Mouse (Mus musculus) forebrain, embryonic 15.5 days (tissue): ENCODE results near the gene Rnf168. TPM values are rescaled to one million over a fixed set of nuclear protein-coding genes. Genes with fewer than 3 reads are reported as not detected.
A peak's percentile ranks its signal among the peaks of the same experiment; 100 is the strongest.

Experiments
- ATAC-seq: fragments of 200-750 bp; cut with Nextera tagmentation; replicated peaks from 2 replicates; pipeline ENCODE4 v1.8.0; 2017; ENCODE audit warnings: mild to moderate bottlenecking, moderate TSS enrichment, moderate library complexity
- H3K27ac ChIP-seq: fragments of 300-500 bp; sonication (generic); replicated peaks from 2 replicates; pipeline ENCODE4 v1.5.1; 2015; ENCODE audit warnings: mild to moderate bottlenecking, inconsistent platforms
- H3K27me3 ChIP-seq: fragments of 300-500 bp; sonication (generic); 2 replicates; pipeline ENCODE4 v1.6.1; 2015; ENCODE audit warnings: inconsistent platforms
- H3K36me3 ChIP-seq: fragments of 300-500 bp; sonication (generic); 2 replicates; pipeline ENCODE4 v1.6.1; 2015; ENCODE audit warnings: mild to moderate bottlenecking, inconsistent platforms
- H3K4me1 ChIP-seq: fragments of 300-500 bp; sonication (generic); 2 replicates; pipeline ENCODE4 v1.6.1; 2015; ENCODE audit warnings: inconsistent platforms
- H3K4me2 ChIP-seq: fragments of 300-500 bp; sonication (generic); replicated peaks from 2 replicates; pipeline ENCODE4 v1.6.1; 2015; ENCODE audit warnings: mild to moderate bottlenecking, inconsistent platforms
- H3K4me3 ChIP-seq: fragments of 300-500 bp; sonication (generic); 2 replicates; pipeline ENCODE4 v1.5.1; 2015; ENCODE audit warnings: mild to moderate bottlenecking, inconsistent platforms
- H3K9ac ChIP-seq: fragments of 300-500 bp; sonication (generic); replicated peaks from 2 replicates; pipeline ENCODE4 v1.6.1; 2015; ENCODE audit warnings: mild to moderate bottlenecking, inconsistent platforms
- H3K9me3 ChIP-seq: fragments of 300-500 bp; sonication (generic); 2 replicates; pipeline ENCODE4 v1.6.1; 2016; ENCODE audit warnings: inconsistent platforms
- WGBS: fragments of 180-500 bp; shearing (Covaris S2); methylation state at CpG from one replicate; pipeline ENCODE4 v1.1.7; 2015; ENCODE audit warnings: mixed read lengths; 5-methylcytosine and 5-hydroxymethylcytosine counted together
- polyA plus RNA-seq: library from polyadenylated mRNA; unstranded; fragments of >200 nt; fragmentation: Nextera tagmentation; extraction: Ambion mirVana; gene quantifications from 2 replicates; pipeline ENCODE4 v1.2.1, GENCODE M21; 2015

Gene Rnf168
- polyA plus RNA-seq, 1 experiment from 2014 or later = 35.9 TPM

DNA sequence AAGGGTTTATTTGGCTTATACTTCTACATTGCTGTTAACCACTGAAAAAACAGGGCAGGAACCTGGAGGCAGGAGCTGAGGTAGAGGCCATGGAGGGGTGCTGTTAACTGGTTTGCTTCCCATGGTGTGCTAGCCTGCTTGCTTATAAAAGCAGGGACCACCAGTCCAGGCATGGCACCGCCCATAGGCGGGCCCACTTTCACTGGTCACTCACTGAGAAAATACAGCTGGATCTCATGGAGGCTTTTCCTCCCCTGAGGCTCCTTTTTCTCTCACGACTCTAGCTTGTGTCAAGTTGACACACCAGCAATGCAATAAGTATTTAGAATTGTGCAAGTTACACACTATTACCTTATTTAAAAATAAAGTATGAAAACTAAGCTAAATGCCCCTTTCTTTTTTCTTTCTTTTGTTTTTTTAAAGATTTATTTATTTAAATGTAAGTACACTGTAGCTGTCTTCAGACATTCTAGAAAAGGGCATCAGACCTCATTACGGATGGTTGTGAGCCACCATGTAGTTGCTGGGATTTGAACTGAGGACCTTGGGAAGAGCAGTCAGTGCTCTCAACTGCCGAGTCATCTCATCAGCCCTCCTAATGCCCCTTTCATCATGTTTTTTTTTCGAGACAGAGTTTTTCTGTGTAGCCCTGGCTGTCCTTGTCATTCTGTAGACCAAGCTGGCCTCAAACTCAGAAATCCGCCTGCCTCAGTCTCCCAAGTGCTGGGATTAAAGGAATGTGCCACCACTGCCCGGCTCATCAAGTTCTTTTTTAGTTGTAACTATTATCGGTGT is 53.8 kb downstream of the Rnf168 start:
- Histone ChIP-seq H3K27ac (peak overlapping the region; percentile 95), H3K36me3 (no peaks in the 10 kb centered on the region), H3K27me3 (no peaks in the 10 kb centered on the region), H3K9ac (0 out of 2 replicates have a peak overlapping the region, but pooled peaks have one; percentile 99), H3K9me3 (no peaks in the 10 kb centered on the region), H3K4me1 (peaks cover 24% of the 10 kb centered on the region), H3K4me2 (peak overlapping the region; percentile 49), H3K4me3 (peak overlapping the region; percentile 98)
- 55% methylated on average over 9 of the region's 9 CpGs for WGBS
- no peak for ATAC-seq

DNA sequence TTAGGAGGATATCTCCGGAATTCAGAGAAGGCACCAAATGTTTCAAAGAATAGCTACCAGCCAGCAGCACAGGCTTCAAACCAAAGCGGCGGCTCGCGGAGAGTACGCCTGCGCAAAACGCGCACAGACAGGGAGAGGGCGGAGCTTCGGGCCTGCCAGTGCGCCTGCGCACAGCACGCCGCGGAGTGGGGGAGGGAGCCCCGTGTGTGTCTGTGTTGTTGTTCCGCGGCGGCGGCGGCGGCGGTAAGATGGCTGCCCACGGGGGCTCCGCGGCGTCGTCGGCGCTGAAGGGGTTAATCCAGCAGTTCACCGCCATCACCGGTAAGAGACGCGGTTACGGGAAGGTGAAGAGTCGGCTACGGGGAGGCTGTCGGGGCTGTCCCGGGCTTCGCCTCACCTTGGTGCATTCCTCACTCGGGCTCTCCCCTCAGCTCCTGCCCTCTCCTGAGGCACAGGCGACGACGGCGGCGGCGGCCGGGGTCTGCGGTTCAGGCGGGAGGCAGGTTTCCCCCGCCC is 54.8 kb downstream of the Rnf168 start, which contains the start of gene Ubxn7:
Gene Ubxn7, plus strand, starts transcription at position 218 of the 516 bp plus-strand sequence.
- peak within 1 kb of the TSS; percentile 99 for H3K9ac ChIP-seq
- peaks cover 25% of the 10 kb centered on the region for H3K4me1 ChIP-seq
- peak within 1 kb of the TSS; percentile 49 for H3K4me2 ChIP-seq
- peak within 1 kb of the TSS; percentile 98 for H3K4me3 ChIP-seq
- H3K27ac ChIP-seq = peak within 1 kb of the TSS; percentile 95
- WGBS = under 1% methylated on average over 51 of the region's 52 CpGs
- H3K27me3 ChIP-seq = no peaks in the 10 kb centered on the region
- ATAC-seq = peak; percentile 98
- no peaks in the 10 kb centered on the region for H3K9me3 ChIP-seq
- H3K36me3 ChIP-seq = no peaks in the 10 kb centered on the region

DNA sequence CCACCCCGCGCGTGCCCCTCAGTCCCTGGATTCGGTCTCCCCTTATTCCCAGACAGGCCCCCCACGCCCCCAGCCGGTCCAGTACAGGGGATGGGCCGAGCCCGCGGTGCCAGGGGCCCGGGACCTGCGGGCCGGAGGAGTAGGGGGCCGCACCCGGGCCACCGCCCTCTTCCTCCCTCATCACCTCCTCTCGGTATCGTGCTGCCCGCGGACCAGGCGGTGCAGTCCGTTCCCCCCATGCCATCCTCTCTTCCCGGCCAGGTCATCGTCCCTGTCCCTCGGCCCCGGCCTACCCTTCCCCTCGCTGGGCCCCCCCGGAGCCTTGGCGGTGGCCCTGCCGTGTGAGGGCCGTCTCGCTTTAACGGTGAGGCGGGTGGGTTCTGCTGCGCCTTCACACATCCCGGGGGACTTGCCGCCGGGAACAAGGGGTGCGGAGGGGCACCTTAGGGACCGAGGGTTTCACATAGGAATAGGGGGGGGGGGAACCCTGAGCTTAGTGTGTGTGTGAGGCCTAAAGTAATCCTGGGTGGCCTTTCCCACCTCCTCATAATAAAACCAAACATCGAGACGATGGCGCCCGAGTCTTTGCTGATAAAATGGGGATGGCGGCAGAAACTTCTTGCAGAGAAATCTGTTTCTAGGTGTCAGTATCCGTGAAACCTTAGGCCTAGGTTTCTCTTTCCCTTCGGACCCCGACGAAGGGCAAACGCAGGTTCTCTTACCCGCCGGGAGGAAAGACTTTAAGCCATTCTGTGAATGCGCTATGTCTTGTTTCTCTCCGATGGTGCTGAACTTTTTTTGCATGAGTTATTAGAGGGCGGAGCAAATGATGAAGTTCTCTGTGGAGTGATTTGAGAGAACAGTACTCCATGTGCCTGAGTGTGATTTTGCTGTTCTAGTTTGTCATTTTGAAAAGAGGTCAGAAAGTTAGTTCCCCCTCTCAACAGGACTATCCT is 55.6 kb downstream of the Rnf168 start:
- H3K4me2 ChIP-seq = peak overlapping the region; percentile 49
- peak overlapping the region; percentile 98 for H3K4me3 ChIP-seq
- WGBS = under 1% methylated on average over 54 of the region's 54 CpGs

DNA sequence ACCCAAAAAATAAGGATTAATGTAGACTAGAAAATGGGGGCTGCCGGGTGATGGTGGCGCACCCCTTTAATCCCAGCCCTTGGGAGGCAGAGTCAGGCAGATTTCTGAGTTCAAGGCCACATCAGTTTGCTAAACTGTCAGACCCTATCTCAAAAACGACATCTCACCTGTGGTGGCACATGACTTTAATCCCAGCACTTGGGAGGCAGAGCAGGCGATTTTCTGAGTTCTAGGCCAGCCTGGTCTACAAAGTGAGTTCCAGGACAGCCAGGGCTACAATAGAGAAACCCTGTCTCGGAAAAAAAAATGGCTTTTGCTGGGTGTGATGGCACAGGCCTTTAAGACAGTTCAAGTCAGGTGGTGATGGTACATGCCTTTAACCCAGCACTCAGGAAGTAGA is 57.9 kb downstream of the Rnf168 start:
- no peaks in the 10 kb centered on the region for H3K36me3 ChIP-seq
- peaks cover 25% of the 10 kb centered on the region for H3K4me1 ChIP-seq
- no peak for ATAC-seq
- no peak overlapping the region for H3K4me3 ChIP-seq
- 89% methylated on average over 5 of the region's 5 CpGs for WGBS
- H3K4me2 ChIP-seq = no peak overlapping the region
- no peak overlapping the region for H3K9ac ChIP-seq
- no peaks in the 10 kb centered on the region for H3K9me3 ChIP-seq
- H3K27me3 ChIP-seq = no peaks in the 10 kb centered on the region
- H3K27ac ChIP-seq = no peak overlapping the region

More for the DNA sequence above, 55.6 kb downstream of the Rnf168 start:
- H3K27ac ChIP-seq = peak overlapping the region; percentile 95
- H3K4me1 ChIP-seq = peaks cover 25% of the 10 kb centered on the region
- peak overlapping the region; percentile 99 for H3K9ac ChIP-seq
- H3K27me3 ChIP-seq = no peaks in the 10 kb centered on the region
- ATAC-seq = peak; percentile 75
- H3K36me3 ChIP-seq = no peaks in the 10 kb centered on the region
- no peaks in the 10 kb centered on the region for H3K9me3 ChIP-seq

DNA sequence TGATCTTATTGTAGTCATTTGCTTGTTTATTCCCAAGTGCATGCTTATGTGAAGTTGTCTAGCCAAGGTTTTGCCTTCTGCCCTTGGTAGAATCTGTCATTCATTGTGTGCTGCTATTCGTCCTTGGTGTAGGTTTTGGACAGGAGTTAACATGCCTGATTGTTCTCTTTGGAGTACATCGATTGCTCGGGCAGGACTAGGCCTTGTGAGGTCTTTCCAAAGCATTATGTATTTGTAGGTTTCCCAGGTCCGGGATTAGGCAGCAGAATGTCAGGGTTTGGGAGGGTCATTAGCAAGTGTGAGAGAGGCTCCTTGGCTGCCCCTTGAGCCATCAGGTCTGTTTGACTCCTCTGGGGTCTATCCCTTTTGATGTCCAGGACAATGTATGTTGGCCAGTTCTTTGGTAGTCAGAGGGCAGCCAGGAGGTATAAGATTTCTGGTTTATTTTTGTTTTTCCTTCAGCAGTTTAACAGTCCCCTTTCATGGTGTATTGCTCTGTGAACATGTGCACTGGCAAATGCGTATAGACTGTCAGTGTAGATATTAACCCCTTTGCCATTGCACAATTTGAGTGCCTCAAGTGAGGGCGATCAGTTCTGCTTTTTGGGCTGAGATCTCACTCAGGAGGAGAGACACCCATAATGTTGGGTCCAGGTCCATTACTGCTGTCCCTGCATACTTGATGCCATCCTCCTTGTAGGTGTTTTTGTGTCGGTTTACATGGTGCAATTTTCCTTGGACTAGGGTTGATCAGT is 58.9 kb downstream of the Rnf168 start:
- H3K4me2 ChIP-seq = no peak overlapping the region
- no peaks in the 10 kb centered on the region for H3K27me3 ChIP-seq
- ATAC-seq = no peak

DNA sequence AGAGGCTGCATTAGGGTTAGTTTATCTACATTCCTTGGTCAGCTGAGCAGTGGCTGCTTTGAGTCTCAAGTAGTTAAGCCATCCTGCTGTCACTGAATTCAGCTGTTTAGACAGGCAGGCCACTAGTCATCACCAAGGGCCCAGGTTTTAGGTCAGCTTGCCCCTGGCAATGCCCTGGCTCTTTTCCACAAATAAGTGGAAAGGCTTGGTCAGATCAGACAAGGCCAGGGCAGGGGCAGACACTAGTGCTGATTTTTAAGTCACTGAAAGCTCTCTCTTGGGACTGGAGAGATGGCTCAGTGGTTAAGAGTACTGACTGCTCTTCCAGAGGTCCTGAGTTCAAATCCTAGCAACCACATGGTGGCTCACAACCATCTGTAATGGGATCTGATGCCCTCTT is 59.7 kb downstream of the Rnf168 start:
- Histone ChIP-seq H3K36me3 (no peaks in the 10 kb centered on the region), H3K4me3 (no peak overlapping the region), H3K9me3 (no peaks in the 10 kb centered on the region), H3K4me1 (peaks cover 19% of the 10 kb centered on the region; the same call in 1 of the 2 replicates), H3K9ac (no peak overlapping the region), H3K27ac (no peak overlapping the region), H3K4me2 (no peak overlapping the region), H3K27me3 (no peaks in the 10 kb centered on the region)
- no peak for ATAC-seq

More for the DNA sequence above, 58.9 kb downstream of the Rnf168 start:
- no peak overlapping the region for H3K4me3 ChIP-seq
- H3K36me3 ChIP-seq = no peaks in the 10 kb centered on the region
- H3K9ac ChIP-seq = no peak overlapping the region
- H3K4me1 ChIP-seq = peaks cover 22% of the 10 kb centered on the region
- WGBS = 83% methylated on average over 7 of the region's 7 CpGs
- no peaks in the 10 kb centered on the region for H3K9me3 ChIP-seq
- no peak overlapping the region for H3K27ac ChIP-seq

DNA sequence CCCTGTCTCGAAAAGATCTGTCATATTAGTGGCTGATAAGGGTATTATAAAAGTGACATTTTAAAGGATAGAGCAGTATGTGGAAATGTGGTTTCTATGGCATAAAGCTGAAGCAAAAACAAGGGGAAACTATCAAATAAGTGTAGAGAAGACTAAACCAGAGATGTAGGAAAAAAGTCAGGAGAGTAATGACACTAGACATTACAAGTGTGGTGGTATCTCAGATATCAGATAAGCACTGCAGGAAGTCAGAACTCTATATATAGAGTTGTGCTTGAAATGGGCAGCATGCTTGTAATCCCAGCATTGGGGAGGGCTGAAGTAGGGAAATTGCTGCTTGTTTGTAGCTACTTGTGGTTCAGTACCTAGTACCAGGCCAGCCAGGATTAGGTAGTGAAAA is 63.2 kb downstream of the Rnf168 start:
- 96% methylated on average over 1 of the region's 1 CpGs for WGBS

DNA sequence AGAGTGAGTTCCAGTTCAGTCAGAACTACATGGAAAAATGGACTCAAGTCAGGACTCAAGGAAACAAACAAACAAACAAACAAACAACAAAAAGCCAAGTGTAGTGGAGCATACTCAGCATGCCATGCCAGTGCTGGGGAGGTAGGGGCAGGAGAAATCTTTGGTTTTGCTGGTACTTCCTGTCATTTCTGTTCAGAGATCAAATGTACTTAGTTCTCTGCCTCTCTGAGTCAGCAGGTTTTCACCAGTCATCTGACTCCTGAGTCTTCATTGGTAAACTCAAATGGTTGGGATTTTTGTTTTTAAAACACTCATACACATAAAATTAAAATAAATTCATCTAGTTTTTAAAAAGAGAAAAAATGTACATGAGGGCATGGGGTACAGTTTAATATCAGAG is 68.3 kb downstream of the Rnf168 start:
- H3K36me3 ChIP-seq = no peaks in the 10 kb centered on the region
- H3K9me3 ChIP-seq = no peaks in the 10 kb centered on the region
- H3K9ac ChIP-seq = no peak overlapping the region
- no peaks in the 10 kb centered on the region for H3K4me1 ChIP-seq
- no peak for ATAC-seq
- H3K27me3 ChIP-seq = no peaks in the 10 kb centered on the region
- no peak overlapping the region for H3K4me2 ChIP-seq
- no peak overlapping the region for H3K27ac ChIP-seq
- no peak overlapping the region for H3K4me3 ChIP-seq

More for the DNA sequence above, 63.2 kb downstream of the Rnf168 start:
- ATAC-seq = no peak
- Histone ChIP-seq H3K9me3 (no peaks in the 10 kb centered on the region), H3K27me3 (no peaks in the 10 kb centered on the region), H3K4me3 (no peak overlapping the region), H3K4me2 (no peak overlapping the region), H3K27ac (no peak overlapping the region), H3K9ac (no peak overlapping the region), H3K4me1 (peaks cover 6% of the 10 kb centered on the region; the same call in 1 of the 2 replicates), H3K36me3 (no peaks in the 10 kb centered on the region)

DNA sequence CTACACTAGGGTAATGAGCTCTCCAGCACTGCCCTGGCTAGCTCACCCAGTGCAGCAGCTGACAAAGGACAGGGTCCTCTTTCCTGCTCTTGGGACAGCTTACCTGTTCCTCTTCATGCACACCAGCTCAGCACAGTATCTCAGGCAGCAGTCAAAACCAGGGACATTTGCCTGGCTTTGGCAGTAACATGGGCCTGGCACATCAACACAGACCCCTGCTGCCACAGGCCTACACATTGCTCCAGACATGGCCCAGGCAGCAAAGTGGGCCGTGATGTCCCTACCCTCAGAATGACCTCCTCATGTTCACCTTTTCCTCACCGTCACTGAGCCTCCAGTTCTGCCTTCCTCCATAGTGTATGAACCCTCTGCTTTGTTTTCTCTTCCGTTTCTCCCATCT is 73.5 kb downstream of the Rnf168 start:
- 84% methylated on average over 3 of the region's 3 CpGs for WGBS
- Histone ChIP-seq H3K9ac (no peak overlapping the region), H3K9me3 (no peaks in the 10 kb centered on the region), H3K4me1 (no peaks in the 10 kb centered on the region), H3K4me2 (no peak overlapping the region), H3K4me3 (no peak overlapping the region), H3K36me3 (peaks cover 23% of the 10 kb centered on the region), H3K27ac (no peak overlapping the region), H3K27me3 (no peaks in the 10 kb centered on the region)
- no peak for ATAC-seq
